Mouse (Mus musculus): ENCODE data around the gene Tmem121b. TPM values are rescaled to one million over a fixed set of nuclear protein-coding genes. Genes with fewer than 3 reads are reported as not detected.

Tmem121b gene
- polyA plus RNA-seq, 1 experiment from 2014 or later, result 3.5 TPM

DNA sequence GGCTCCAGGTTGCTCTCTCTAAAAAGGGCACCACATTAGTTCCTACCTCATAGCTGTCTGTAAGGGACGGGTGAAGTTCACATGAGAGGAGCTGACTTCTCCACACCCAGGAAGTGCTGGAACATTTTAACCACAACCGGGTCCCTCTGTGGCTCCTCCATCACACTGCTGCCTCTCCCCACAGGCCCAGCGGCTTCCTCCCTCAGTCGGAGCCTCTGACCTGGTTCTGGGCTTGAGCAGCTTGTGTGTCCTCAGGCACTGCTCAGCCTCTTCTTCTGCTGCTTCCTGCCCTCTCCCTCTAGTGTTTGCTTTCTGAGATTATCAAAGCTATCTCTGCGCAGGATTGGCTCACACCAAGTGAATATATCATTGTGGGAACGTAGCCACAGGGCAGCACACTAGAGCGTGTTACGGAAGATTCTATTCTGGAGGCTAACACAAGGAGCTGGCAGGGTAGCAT lies 7.5 kb downstream of the Tmem121b start:
- no peaks in the 10 kb centered on the region for H3K27me3 ChIP-seq (replicated peaks; ENCODE audit: control insufficient read depth, insufficient read depth, low read length)
- H3K9me3 ChIP-seq (replicated peaks; ENCODE audit: control insufficient read depth, low read length), result no peaks in the 10 kb centered on the region
- ATAC-seq, result no peak
- no peak for DNase-seq (ENCODE audit: low spot score)
- peaks cover 10% of the 10 kb centered on the region for H3K4me1 ChIP-seq (ENCODE audit: control insufficient read depth, insufficient read depth, low read length)
- no peak overlapping the region for H3K27ac ChIP-seq (ENCODE audit: low read depth, low read length)
- 0 out of 2 replicates have a peak, but pooled peaks cover 3% of the 10 kb centered on the region for H3K36me3 ChIP-seq (ENCODE audit: control insufficient read depth, insufficient read depth, low read length)
- no peak overlapping the region for H3K4me2 ChIP-seq (ENCODE audit: low read length)
- no peak overlapping the region for H3K4me3 ChIP-seq (ENCODE audit: low read depth, low read length)
- WGBS, result 75% methylated on average over 8 of the region's 8 CpGs
- no peak overlapping the region for H3K9ac ChIP-seq (ENCODE audit: low read length)

DNA sequence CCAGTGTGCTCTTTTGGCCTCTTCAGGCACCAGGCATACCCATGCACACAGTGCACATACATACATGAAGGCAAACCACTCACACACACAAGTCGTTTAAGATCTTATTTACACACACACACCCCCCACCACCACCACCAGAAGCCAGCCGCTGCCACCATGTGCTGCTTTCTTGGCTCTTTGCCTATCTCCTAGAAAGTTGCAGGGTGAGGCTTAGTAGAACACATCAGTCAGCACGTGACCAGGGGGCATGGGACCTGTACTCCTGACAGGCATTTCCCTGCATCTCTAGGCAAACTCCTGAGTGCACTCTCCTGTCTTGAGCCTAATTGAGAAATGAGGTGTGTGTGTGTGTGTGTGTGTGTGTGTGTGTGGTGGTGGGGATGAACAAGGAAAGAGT lies 8.6 kb downstream of the Tmem121b start:
- Histone ChIP-seq H3K4me2 (ENCODE audit: low read length) (no peak overlapping the region), H3K9ac (ENCODE audit: low read length) (no peak overlapping the region), H3K4me3 (ENCODE audit: low read depth, low read length) (no peak overlapping the region), H3K4me1 (ENCODE audit: control insufficient read depth, insufficient read depth, low read length) (peaks cover 3% of the 10 kb centered on the region; the same call in 1 of the 2 replicates), H3K27me3 (replicated peaks; ENCODE audit: control insufficient read depth, insufficient read depth, low read length) (no peaks in the 10 kb centered on the region), H3K36me3 (ENCODE audit: control insufficient read depth, insufficient read depth, low read length) (0 out of 2 replicates have a peak, but pooled peaks cover 3% of the 10 kb centered on the region), H3K27ac (ENCODE audit: low read depth, low read length) (no peak overlapping the region), H3K9me3 (replicated peaks; ENCODE audit: control insufficient read depth, low read length) (no peaks in the 10 kb centered on the region)
- no peak for DNase-seq (ENCODE audit: low spot score)
- no peak for ATAC-seq
- 63% methylated on average over 3 of the region's 3 CpGs for WGBS

DNA sequence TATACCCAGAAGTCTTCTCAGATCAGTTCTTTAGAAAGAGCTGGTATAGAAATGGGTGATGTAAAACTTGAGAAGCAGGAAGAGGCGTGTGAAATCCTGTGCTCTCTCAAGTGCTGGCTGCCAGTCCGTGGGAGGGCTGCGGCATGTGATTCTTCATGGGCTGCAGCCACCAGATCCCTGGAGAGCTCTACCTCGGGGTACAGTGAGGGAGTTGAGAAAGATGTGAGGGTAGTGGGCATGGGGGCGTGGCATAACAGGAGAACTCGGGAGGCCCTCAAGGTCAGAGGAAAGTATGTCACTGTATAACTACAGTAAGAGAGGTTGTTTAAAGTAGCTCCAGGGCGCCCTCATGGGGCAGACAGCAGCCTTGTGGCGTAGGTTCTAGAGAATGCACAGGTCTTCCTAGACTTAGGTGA lies 10.4 kb downstream of the Tmem121b start:
- no peak for DNase-seq (ENCODE audit: low spot score)
- WGBS, result 43% methylated on average over 8 of the region's 8 CpGs

GRCm38 (mm10) chr6:120482756-120483155 lies 10.9 kb downstream of the Tmem121b start:
- Histone ChIP-seq H3K4me1 (ENCODE audit: control insufficient read depth, insufficient read depth, low read length) (no peaks in the 10 kb centered on the region), H3K27ac (ENCODE audit: low read depth, low read length) (no peak overlapping the region), H3K9ac (ENCODE audit: low read length) (no peak overlapping the region), H3K9me3 (replicated peaks; ENCODE audit: control insufficient read depth, low read length) (no peaks in the 10 kb centered on the region), H3K36me3 (ENCODE audit: control insufficient read depth, insufficient read depth, low read length) (0 out of 2 replicates have a peak, but pooled peaks cover 5% of the 10 kb centered on the region), H3K27me3 (replicated peaks; ENCODE audit: control insufficient read depth, insufficient read depth, low read length) (no peaks in the 10 kb centered on the region), H3K4me3 (ENCODE audit: low read depth, low read length) (no peak overlapping the region), H3K4me2 (ENCODE audit: low read length) (no peak overlapping the region)
- DNase-seq (ENCODE audit: low spot score), result no peak
- 44% methylated on average over 6 of the region's 6 CpGs for WGBS
- ATAC-seq, result no peak

More for the DNA sequence above, 10.4 kb downstream of the Tmem121b start:
- H3K4me3 ChIP-seq (ENCODE audit: low read depth, low read length), result no peak overlapping the region
- no peak for ATAC-seq
- H3K9me3 ChIP-seq (replicated peaks; ENCODE audit: control insufficient read depth, low read length), result no peaks in the 10 kb centered on the region
- no peaks in the 10 kb centered on the region for H3K4me1 ChIP-seq (ENCODE audit: control insufficient read depth, insufficient read depth, low read length)
- no peak overlapping the region for H3K4me2 ChIP-seq (ENCODE audit: low read length)
- H3K9ac ChIP-seq (ENCODE audit: low read length), result no peak overlapping the region
- no peaks in the 10 kb centered on the region for H3K27me3 ChIP-seq (replicated peaks; ENCODE audit: control insufficient read depth, insufficient read depth, low read length)
- 0 out of 2 replicates have a peak, but pooled peaks cover 5% of the 10 kb centered on the region for H3K36me3 ChIP-seq (ENCODE audit: control insufficient read depth, insufficient read depth, low read length)
- no peak overlapping the region for H3K27ac ChIP-seq (ENCODE audit: low read depth, low read length)

- H3K9me3 ChIP-seq (replicated peaks; ENCODE audit: control insufficient read depth, low read length), result no peaks in the 10 kb centered on the region
- ATAC-seq (no peak), DNase-seq (ENCODE audit: low spot score) (no peak)
- no peaks in the 10 kb centered on the region for H3K4me1 ChIP-seq (ENCODE audit: control insufficient read depth, insufficient read depth, low read length)
- H3K27ac ChIP-seq (ENCODE audit: low read depth, low read length), result no peak overlapping the region
- H3K27me3 ChIP-seq (replicated peaks; ENCODE audit: control insufficient read depth, insufficient read depth, low read length), result no peaks in the 10 kb centered on the region
- WGBS, result 90% methylated on average over 14 of the region's 14 CpGs
- H3K9ac ChIP-seq (ENCODE audit: low read length), result no peak overlapping the region
- H3K36me3 ChIP-seq (ENCODE audit: control insufficient read depth, insufficient read depth, low read length), result 0 out of 2 replicates have a peak, but pooled peaks cover 5% of the 10 kb centered on the region
- no peak overlapping the region for H3K4me3 ChIP-seq (ENCODE audit: low read depth, low read length)
- no peak overlapping the region for H3K4me2 ChIP-seq (ENCODE audit: low read length)
Measured at GRCm38 (mm10) chr6:120482021-120482420, 11.6 kb downstream of the Tmem121b start.

DNA sequence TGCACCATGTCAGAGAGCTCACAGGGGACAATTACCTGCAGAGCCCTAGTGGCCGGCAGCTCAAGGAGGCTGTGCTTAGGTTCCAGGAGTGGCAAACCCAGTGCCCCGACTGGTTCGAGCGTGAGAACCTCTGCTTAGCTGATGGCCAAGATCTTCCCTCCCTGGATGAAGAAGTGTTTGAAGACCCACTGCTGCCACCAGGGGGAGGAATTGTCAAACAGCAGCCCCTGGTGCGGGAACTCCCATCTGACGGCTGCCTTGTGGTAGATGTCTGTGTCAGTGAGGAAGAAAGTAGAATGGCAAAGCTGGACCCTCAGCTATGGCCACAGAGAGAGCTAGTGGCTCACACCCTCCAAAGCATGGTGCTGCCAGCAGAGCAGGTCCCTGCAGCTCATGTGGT lies 12.1 kb downstream of the Tmem121b start:
- 0 out of 2 replicates have a peak, but pooled peaks cover 5% of the 10 kb centered on the region for H3K36me3 ChIP-seq (ENCODE audit: control insufficient read depth, insufficient read depth, low read length)
- H3K27ac ChIP-seq (ENCODE audit: low read depth, low read length), result no peak overlapping the region
- no peaks in the 10 kb centered on the region for H3K9me3 ChIP-seq (replicated peaks; ENCODE audit: control insufficient read depth, low read length)
- 90% methylated on average over 6 of the region's 6 CpGs for WGBS
- no peak overlapping the region for H3K9ac ChIP-seq (ENCODE audit: low read length)
- no peak overlapping the region for H3K4me3 ChIP-seq (ENCODE audit: low read depth, low read length)
- no peaks in the 10 kb centered on the region for H3K4me1 ChIP-seq (ENCODE audit: control insufficient read depth, insufficient read depth, low read length)
- no peak overlapping the region for H3K4me2 ChIP-seq (ENCODE audit: low read length)
- DNase-seq (ENCODE audit: low spot score) (no peak), ATAC-seq (no peak)
- H3K27me3 ChIP-seq (replicated peaks; ENCODE audit: control insufficient read depth, insufficient read depth, low read length), result no peaks in the 10 kb centered on the region

DNA sequence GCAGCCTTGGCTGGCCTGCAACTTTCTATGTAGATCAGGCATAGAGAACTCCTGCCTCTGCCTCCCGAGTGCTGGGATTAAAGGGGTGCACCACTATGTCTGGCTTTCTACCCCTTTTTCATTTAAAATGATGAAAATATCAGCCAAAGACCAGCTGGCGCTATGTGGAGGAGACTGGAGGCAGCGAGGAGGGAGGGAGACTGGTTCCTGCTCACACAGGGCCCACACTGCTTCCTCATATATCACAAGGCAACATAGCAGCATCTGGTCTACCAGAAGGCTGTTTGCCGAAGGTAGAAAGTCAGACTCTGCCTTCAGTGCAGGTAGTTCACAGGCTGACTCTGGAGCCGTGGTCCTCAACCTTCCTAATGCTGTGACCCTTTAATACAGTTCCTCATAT lies 13.2 kb downstream of the Tmem121b start:
- Histone ChIP-seq H3K4me1 (ENCODE audit: control insufficient read depth, insufficient read depth, low read length) (no peaks in the 10 kb centered on the region), H3K36me3 (ENCODE audit: control insufficient read depth, insufficient read depth, low read length) (0 out of 2 replicates have a peak, but pooled peaks cover 5% of the 10 kb centered on the region), H3K9me3 (replicated peaks; ENCODE audit: control insufficient read depth, low read length) (no peaks in the 10 kb centered on the region), H3K4me2 (ENCODE audit: low read length) (no peak overlapping the region), H3K9ac (ENCODE audit: low read length) (no peak overlapping the region), H3K27me3 (replicated peaks; ENCODE audit: control insufficient read depth, insufficient read depth, low read length) (no peaks in the 10 kb centered on the region), H3K27ac (ENCODE audit: low read depth, low read length) (no peak overlapping the region), H3K4me3 (ENCODE audit: low read depth, low read length) (no peak overlapping the region)
- no peak for ATAC-seq
- WGBS, result 88% methylated on average over 5 of the region's 5 CpGs
- DNase-seq (ENCODE audit: low spot score), result no peak

- WGBS, result 96% methylated on average over 2 of the region's 2 CpGs
- Histone ChIP-seq H3K27me3 (replicated peaks; ENCODE audit: control insufficient read depth, insufficient read depth, low read length) (no peaks in the 10 kb centered on the region), H3K36me3 (ENCODE audit: control insufficient read depth, insufficient read depth, low read length) (0 out of 2 replicates have a peak, but pooled peaks cover 5% of the 10 kb centered on the region), H3K4me1 (ENCODE audit: control insufficient read depth, insufficient read depth, low read length) (peaks cover under 1% of the 10 kb centered on the region; the same call in 1 of the 2 replicates), H3K4me3 (ENCODE audit: low read depth, low read length) (no peak overlapping the region), H3K9ac (ENCODE audit: low read length) (no peak overlapping the region), H3K9me3 (replicated peaks; ENCODE audit: control insufficient read depth, low read length) (no peaks in the 10 kb centered on the region), H3K27ac (ENCODE audit: low read depth, low read length) (no peak overlapping the region), H3K4me2 (ENCODE audit: low read length) (no peak overlapping the region)
- ATAC-seq (no peak), DNase-seq (ENCODE audit: low spot score) (no peak)
Measured at GRCm38 (mm10) chr6:120479302-120479701, 14.3 kb downstream of the Tmem121b start.

DNA sequence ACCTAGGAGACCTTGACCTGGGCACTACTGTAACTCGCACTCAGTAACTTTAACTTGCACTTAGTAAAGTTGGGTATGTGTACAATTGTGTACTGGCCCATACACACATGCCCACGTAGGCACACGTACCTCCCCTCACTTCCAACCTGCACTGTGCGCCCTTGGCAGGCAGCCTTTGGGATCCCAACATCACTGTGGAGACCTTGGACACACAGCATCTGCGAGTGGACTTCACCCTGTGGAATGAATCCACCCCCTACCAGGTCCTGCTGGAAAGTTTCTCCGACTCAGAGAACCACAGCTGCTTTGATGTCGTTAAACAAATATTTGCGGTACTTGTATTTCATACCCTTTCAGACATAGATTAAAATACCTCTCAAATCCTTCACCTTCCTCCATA lies 18.3 kb downstream of the Tmem121b start:
- Histone ChIP-seq H3K4me1 (ENCODE audit: control insufficient read depth, insufficient read depth, low read length) (peaks cover 25% of the 10 kb centered on the region), H3K27me3 (replicated peaks; ENCODE audit: control insufficient read depth, insufficient read depth, low read length) (no peaks in the 10 kb centered on the region), H3K27ac (ENCODE audit: low read depth, low read length) (no peak overlapping the region), H3K9me3 (replicated peaks; ENCODE audit: control insufficient read depth, low read length) (no peaks in the 10 kb centered on the region), H3K4me3 (ENCODE audit: low read depth, low read length) (no peak overlapping the region), H3K9ac (ENCODE audit: low read length) (no peak overlapping the region), H3K4me2 (ENCODE audit: low read length) (no peak overlapping the region), H3K36me3 (ENCODE audit: control insufficient read depth, insufficient read depth, low read length) (0 out of 2 replicates have a peak, but pooled peaks cover 2% of the 10 kb centered on the region)
- WGBS, result 81% methylated on average over 8 of the region's 8 CpGs
- DNase-seq (ENCODE audit: low spot score) (no peak), ATAC-seq (no peak)

Measured in forebrain, embryonic 14.5 days (tissue).